Mouse (Mus musculus) embryonic facial prominence, embryonic 12.5 days (tissue): ENCODE results near the gene Gkap1. TPM values are rescaled to one million over a fixed set of nuclear protein-coding genes. Genes with fewer than 3 reads are reported as not detected.

ENCODE experiments used
- ATAC-seq: fragments of 200-750 bp; cut with Nextera tagmentation; 2 replicates; pipeline ENCODE4 v1.8.0; 2017; ENCODE audit not compliant: insufficient number of reproducible peaks, insufficient read depth, low FRiP score, low TSS enrichment
- H3K27ac ChIP-seq: fragments of 300-500 bp; sonication (generic); 2 replicates; pipeline ENCODE4 v1.5.1; 2016; ENCODE audit warnings: mild to moderate bottlenecking
- H3K27me3 ChIP-seq: fragments of 300-500 bp; sonication (generic); 2 replicates; pipeline ENCODE4 v1.6.1; 2016; ENCODE audit warnings: mild to moderate bottlenecking, moderate library complexity
- H3K36me3 ChIP-seq: fragments of 300-500 bp; sonication (generic); 2 replicates; pipeline ENCODE4 v1.6.1; 2016; ENCODE audit warnings: mild to moderate bottlenecking
- H3K4me1 ChIP-seq: fragments of 300-500 bp; sonication (generic); 2 replicates; pipeline ENCODE4 v1.6.1; 2016
- H3K4me2 ChIP-seq: fragments of 300-500 bp; sonication (generic); replicated peaks from 2 replicates; pipeline ENCODE4 v1.6.1; 2016; ENCODE audit warnings: mild to moderate bottlenecking, moderate library complexity
- H3K4me3 ChIP-seq: fragments of 300-500 bp; sonication (generic); 2 replicates; pipeline ENCODE4 v1.5.1; 2016; ENCODE audit warnings: mild to moderate bottlenecking
- H3K9ac ChIP-seq: fragments of 300-500 bp; sonication (generic); 2 replicates; pipeline ENCODE4 v1.6.1; 2016; ENCODE audit warnings: mild to moderate bottlenecking, moderate library complexity
- H3K9me3 ChIP-seq: fragments of 300-500 bp; sonication (generic); 2 replicates; pipeline ENCODE4 v1.6.1; 2016; ENCODE audit warnings: mild to moderate bottlenecking, moderate library complexity
- whole genome bisulfite sequencing: fragments of 180-500 bp; shearing (Covaris S2); methylation state at CpG from one replicate; pipeline ENCODE4 v1.1.7; 2016; 5-methylcytosine and 5-hydroxymethylcytosine counted together
- polyA plus RNA-seq: library from polyadenylated mRNA; unstranded; fragments of >200 nt; fragmentation: Nextera tagmentation; extraction: Ambion mirVana; gene quantifications from 2 replicates; pipeline ENCODE4 v1.2.1, GENCODE M21; 2016

Gene Gkap1
- polyA plus RNA-seq, 1 experiment from 2014 or later: 32.4 TPM

DNA sequence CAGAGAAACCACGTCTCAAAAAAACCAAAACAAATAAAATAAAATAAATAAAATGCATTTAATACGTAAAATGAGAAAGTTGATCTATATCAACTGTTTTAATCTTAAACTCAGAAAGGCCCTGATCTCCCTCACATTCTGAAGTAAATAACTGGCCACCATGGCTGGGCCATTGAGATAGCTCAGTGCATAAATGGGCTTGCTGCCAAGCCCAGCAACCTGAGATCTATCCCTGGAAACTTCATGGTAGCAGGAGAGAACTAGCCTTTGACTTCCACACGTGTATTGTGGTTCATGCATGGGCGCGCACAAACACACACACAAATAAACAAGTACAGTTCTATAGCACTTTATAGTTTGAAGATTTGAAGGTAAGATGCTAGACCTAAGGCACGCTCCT, 74.2 kb downstream of the Gkap1 start:
- no peak for ATAC-seq
- Histone ChIP-seq H3K4me1 (0 out of 2 replicates have a peak, but pooled peaks cover 8% of the 10 kb centered on the region), H3K27ac (no peak overlapping the region), H3K9ac (no peak overlapping the region), H3K27me3 (no peaks in the 10 kb centered on the region), H3K4me2 (no peak overlapping the region), H3K9me3 (no peaks in the 10 kb centered on the region), H3K4me3 (no peak overlapping the region), H3K36me3 (peaks cover 2% of the 10 kb centered on the region; the same call in 1 of the 2 replicates)
- 89% methylated on average over 6 of the region's 6 CpGs for WGBS

DNA sequence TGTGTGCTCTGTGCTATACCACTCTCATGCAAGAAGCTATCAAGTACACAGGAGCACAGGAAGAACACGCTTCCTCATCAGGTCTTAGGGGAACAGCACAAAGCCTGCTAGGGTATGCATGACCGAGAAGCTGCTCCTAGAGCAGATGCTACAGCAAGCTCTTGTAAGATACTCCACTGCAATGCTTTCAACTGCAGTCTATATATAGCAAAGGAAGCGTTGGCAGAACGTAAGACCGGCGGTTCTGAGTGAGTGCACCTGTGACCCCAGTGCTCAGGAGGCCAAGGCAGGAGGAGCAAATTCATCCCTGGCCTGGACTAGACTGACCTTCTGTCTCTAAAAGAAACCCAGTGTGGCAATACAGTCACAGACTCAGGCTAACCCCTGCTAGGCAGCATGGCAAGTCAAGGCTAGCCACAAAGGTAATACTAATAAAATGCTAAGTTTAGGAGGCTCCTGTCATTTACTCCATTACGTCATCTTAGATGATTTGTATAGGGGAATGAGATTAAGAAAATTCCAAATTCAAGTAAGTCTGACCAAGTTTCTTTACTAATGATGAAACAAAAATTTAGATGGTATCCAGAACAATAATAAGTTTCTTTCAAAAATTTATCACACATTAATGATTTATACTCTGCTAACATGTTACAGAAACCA, 77.4 kb downstream of the Gkap1 start:
- Histone ChIP-seq H3K36me3 (peaks cover 24% of the 10 kb centered on the region), H3K4me1 (0 out of 2 replicates have a peak, but pooled peaks cover 8% of the 10 kb centered on the region), H3K9ac (no peak overlapping the region), H3K4me3 (no peak overlapping the region), H3K4me2 (no peak overlapping the region), H3K27me3 (no peaks in the 10 kb centered on the region), H3K9me3 (no peaks in the 10 kb centered on the region), H3K27ac (no peak overlapping the region)
- WGBS: 90% methylated on average over 7 of the region's 7 CpGs
- ATAC-seq: no peak

DNA sequence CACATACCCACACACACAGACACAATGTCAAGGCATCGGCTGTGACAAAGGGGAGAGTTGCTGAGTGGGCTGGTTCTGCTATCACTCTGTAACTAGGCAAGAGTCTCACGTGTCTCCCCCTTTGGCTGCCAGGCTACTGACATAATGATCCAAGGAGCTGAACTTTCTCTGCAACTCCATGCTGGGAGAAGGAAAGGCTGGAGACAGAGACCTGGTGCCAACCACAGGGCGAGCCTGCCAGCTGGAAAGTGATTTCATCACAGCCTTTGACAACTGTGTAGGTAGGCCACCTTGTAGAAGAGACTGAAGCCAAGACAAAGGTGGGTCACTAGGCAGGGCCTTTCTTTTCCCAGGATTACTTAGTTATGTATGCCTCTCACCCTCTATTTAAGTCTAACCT, 78.3 kb downstream of the Gkap1 start:
- H3K27me3 ChIP-seq: no peaks in the 10 kb centered on the region
- 86% methylated on average over 3 of the region's 3 CpGs for WGBS
- H3K27ac ChIP-seq: no peak overlapping the region
- peaks cover 30% of the 10 kb centered on the region for H3K36me3 ChIP-seq
- H3K4me3 ChIP-seq: no peak overlapping the region
- no peak for ATAC-seq
- H3K4me1 ChIP-seq: 0 out of 2 replicates have a peak, but pooled peaks cover 8% of the 10 kb centered on the region
- no peak overlapping the region for H3K4me2 ChIP-seq
- H3K9me3 ChIP-seq: no peaks in the 10 kb centered on the region
- H3K9ac ChIP-seq: no peak overlapping the region

DNA sequence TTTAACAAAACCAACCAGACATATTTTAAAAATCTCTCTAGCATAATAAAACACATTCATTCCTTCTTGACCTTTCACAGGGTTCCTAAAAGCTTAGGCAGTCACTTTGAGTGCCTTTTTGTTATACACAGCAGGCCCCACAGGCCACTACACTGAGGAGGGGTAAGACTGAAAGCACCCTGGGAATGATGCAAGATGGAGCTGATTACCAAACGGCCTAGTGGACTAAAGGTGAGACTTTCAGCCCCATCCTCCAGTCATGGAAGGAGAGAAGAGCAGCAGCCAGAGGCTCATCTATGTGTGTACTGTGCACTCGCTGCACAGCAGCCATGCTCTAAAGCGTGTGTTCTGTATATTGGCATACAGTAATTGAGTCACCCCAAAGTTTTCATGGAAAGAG, 80.6 kb downstream of the Gkap1 start:
- Histone ChIP-seq H3K9ac (no peak overlapping the region), H3K27ac (no peak overlapping the region), H3K4me2 (no peak overlapping the region), H3K9me3 (no peaks in the 10 kb centered on the region), H3K4me3 (no peak overlapping the region), H3K36me3 (peaks cover 50% of the 10 kb centered on the region), H3K27me3 (no peaks in the 10 kb centered on the region), H3K4me1 (0 out of 2 replicates have a peak, but pooled peaks cover 8% of the 10 kb centered on the region)
- no peak for ATAC-seq
- 79% methylated on average over 3 of the region's 3 CpGs for WGBS

DNA sequence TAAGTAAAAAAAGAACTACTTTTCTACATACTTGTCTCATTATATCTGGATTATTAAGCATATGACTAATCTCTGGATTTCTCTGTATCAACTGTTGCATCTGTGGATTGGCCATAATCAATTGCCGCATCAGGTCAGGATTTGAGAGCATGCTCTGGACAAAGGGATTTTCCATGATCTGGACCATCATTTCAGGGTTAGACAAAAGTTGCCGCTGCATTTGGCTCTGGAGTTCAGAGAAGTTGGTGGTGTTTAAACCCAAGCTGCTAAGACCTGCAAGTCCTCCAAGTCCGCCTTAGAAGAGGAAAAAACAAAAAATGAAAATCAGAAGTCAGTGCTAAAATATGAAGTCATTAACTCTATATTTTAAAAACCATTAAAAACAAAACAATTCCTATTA, 82.3 kb downstream of the Gkap1 start:
- peaks cover 53% of the 10 kb centered on the region for H3K36me3 ChIP-seq
- WGBS: 93% methylated on average over 3 of the region's 3 CpGs
- H3K4me1 ChIP-seq: no peaks in the 10 kb centered on the region
- H3K4me3 ChIP-seq: no peak overlapping the region
- no peak overlapping the region for H3K4me2 ChIP-seq
- no peak overlapping the region for H3K9ac ChIP-seq
- no peak for ATAC-seq
- H3K27ac ChIP-seq: no peak overlapping the region
- no peaks in the 10 kb centered on the region for H3K27me3 ChIP-seq
- H3K9me3 ChIP-seq: no peaks in the 10 kb centered on the region

DNA sequence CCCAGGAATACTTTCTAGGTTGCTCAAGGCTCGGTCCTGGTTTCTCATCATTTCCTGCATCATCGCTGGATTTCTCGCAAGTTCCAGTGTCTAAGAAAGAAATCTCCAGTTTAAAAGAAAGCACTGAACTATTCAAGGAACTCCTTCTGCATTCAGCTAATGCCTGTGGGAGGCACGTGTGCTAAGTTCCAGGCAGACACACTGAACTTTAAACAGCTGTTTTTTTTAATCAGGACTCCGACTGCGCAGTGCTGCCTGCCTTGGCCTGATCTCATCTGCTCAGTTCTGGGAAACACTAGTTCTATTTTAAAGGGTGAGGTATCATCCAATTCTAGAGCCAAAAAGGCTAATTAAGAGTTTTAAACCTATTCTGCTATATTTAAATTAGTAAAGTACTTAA, 83.4 kb downstream of the Gkap1 start:
- Histone ChIP-seq H3K36me3 (peaks cover 60% of the 10 kb centered on the region), H3K4me2 (no peak overlapping the region), H3K27ac (no peak overlapping the region), H3K4me1 (no peaks in the 10 kb centered on the region), H3K9ac (no peak overlapping the region), H3K27me3 (no peaks in the 10 kb centered on the region), H3K9me3 (no peaks in the 10 kb centered on the region), H3K4me3 (no peak overlapping the region)
- 92% methylated on average over 6 of the region's 6 CpGs for WGBS
- no peak for ATAC-seq

DNA sequence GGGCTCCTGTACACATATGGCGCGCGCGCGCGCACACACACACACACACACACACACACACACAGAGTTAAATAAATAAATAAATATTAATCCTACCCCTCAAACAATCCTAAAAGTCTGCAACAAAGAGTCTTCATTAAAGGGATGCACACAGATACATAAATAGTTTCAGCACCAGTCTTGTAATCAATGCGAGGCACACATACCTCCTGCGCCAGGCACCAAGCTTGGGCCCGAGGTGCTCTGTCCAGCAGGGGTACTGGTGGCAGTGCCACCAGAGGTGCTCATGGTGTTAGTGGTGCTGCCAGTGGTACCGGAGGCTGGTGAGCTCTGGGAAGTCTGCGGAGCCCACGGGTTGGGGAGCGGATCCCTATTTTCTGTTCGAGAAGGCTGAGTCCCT, 84.0 kb downstream of the Gkap1 start:
- Histone ChIP-seq H3K4me2 (no peak overlapping the region), H3K27me3 (no peaks in the 10 kb centered on the region), H3K9me3 (no peaks in the 10 kb centered on the region), H3K36me3 (peaks cover 65% of the 10 kb centered on the region), H3K4me1 (no peaks in the 10 kb centered on the region), H3K9ac (no peak overlapping the region), H3K4me3 (no peak overlapping the region), H3K27ac (no peak overlapping the region)
- WGBS: 99% methylated on average over 14 of the region's 14 CpGs
- no peak for ATAC-seq

GRCm38 (mm10) chr13:58189473-58189872, 86.0 kb downstream of the Gkap1 start:
- H3K9ac ChIP-seq: no peak overlapping the region
- H3K4me2 ChIP-seq: no peak overlapping the region
- ATAC-seq: no peak
- 84% methylated on average over 5 of the region's 5 CpGs for WGBS
- H3K4me1 ChIP-seq: no peaks in the 10 kb centered on the region
- no peak overlapping the region for H3K27ac ChIP-seq
- H3K9me3 ChIP-seq: no peaks in the 10 kb centered on the region
- H3K36me3 ChIP-seq: peaks cover 56% of the 10 kb centered on the region
- H3K4me3 ChIP-seq: no peak overlapping the region
- no peaks in the 10 kb centered on the region for H3K27me3 ChIP-seq

DNA sequence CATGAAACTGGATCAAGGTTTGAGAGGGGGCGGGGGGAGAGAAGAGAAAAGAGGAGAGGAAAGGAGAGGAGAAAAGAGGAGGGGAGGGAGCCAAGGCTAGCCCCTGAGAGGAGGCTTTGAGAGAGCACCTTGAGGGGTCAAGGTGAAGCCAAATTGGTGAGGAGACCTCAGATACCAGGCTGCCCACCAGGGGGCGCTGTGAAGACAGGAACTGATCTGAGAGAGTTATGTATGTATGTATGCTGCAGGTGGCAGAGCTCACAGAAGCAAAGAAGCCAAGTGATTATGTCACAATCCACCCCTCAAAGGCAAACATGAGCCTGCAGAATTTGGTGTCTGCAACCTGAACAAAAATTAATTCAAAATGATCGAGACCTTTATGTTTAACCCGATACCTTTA, 87.1 kb downstream of the Gkap1 start:
- Histone ChIP-seq H3K4me2 (no peak overlapping the region), H3K4me1 (no peaks in the 10 kb centered on the region), H3K9ac (no peak overlapping the region), H3K9me3 (no peaks in the 10 kb centered on the region), H3K4me3 (no peak overlapping the region), H3K36me3 (peaks cover 52% of the 10 kb centered on the region), H3K27ac (no peak overlapping the region), H3K27me3 (no peaks in the 10 kb centered on the region)
- WGBS: 60% methylated on average over 4 of the region's 4 CpGs
- ATAC-seq: no peak

GRCm38 (mm10) chr13:58187751-58188150, 87.7 kb downstream of the Gkap1 start:
- Histone ChIP-seq H3K27me3 (no peaks in the 10 kb centered on the region), H3K4me1 (no peaks in the 10 kb centered on the region), H3K4me2 (no peak overlapping the region), H3K36me3 (peaks cover 56% of the 10 kb centered on the region), H3K27ac (no peak overlapping the region), H3K9me3 (no peaks in the 10 kb centered on the region), H3K9ac (no peak overlapping the region), H3K4me3 (no peak overlapping the region)
- no peak for ATAC-seq
- 82% methylated on average over 3 of the region's 3 CpGs for WGBS

GRCm38 (mm10) chr13:58186281-58186680, 89.2 kb downstream of the Gkap1 start:
- no peak for ATAC-seq
- Histone ChIP-seq H3K4me3 (no peak overlapping the region), H3K27me3 (no peaks in the 10 kb centered on the region), H3K9ac (no peak overlapping the region), H3K9me3 (no peaks in the 10 kb centered on the region), H3K27ac (no peak overlapping the region), H3K4me2 (no peak overlapping the region), H3K4me1 (no peaks in the 10 kb centered on the region), H3K36me3 (peaks cover 44% of the 10 kb centered on the region)
- WGBS: 90% methylated on average over 8 of the region's 8 CpGs

GRCm38 (mm10) chr13:58184111-58184510, 91.4 kb downstream of the Gkap1 start:
- H3K27me3 ChIP-seq: no peaks in the 10 kb centered on the region
- ATAC-seq: no peak
- WGBS: 91% methylated on average over 3 of the region's 3 CpGs
- H3K36me3 ChIP-seq: peaks cover 51% of the 10 kb centered on the region
- no peak overlapping the region for H3K27ac ChIP-seq
- no peak overlapping the region for H3K9ac ChIP-seq
- no peak overlapping the region for H3K4me3 ChIP-seq
- no peaks in the 10 kb centered on the region for H3K9me3 ChIP-seq
- H3K4me2 ChIP-seq: no peak overlapping the region
- H3K4me1 ChIP-seq: no peaks in the 10 kb centered on the region
